Mouse (Mus musculus): ENCODE measurements at regions not wholly inside any gene's neighbourhood (a gene's known extent, or its start where the extent isn't known, plus 50 kb on each side); places are given as distances from the start of the nearest gene placed in this dataset.

GRCm38 (mm10) chr2:61267706-61268105, 304.7 kb upstream of the Rbms1 start:
- TF ChIP-seq POLR2A (IDR thresholded peaks at IDR 0.05; ENCODE audit: low read depth, low read length) (no peak), CTCF (IDR thresholded peaks at IDR 0.05; ENCODE audit: extremely low read depth, insufficient read depth, insufficient read length, insufficient replicate concordance) (no peak)
